Mouse (Mus musculus): ENCODE measurements at regions not wholly inside any gene's neighbourhood (a gene's known extent, or its start where the extent isn't known, plus 50 kb on each side); places are given as distances from the start of the nearest gene placed in this dataset.

GRCm38 (mm10) chr15:97461060-97461459, 214.0 kb upstream of the Amigo2 start:
- no peak for DNase-seq (ENCODE audit: low read depth, low spot score)

- DNase-seq (ENCODE audit: low read depth, low spot score), result no peak
Observed at GRCm38 (mm10) chr15:97460360-97460719, 213.3 kb upstream of the Amigo2 start.

- DNase-seq (ENCODE audit: low read depth, low spot score), result no peak
Observed at GRCm38 (mm10) chr15:97459606-97460359, 212.7 kb upstream of the Amigo2 start.

GRCm38 (mm10) chr15:97458748-97459221, 211.7 kb upstream of the Amigo2 start:
- no peak for DNase-seq (ENCODE audit: low read depth, low spot score)

GRCm38 (mm10) chr15:97458139-97458747, 211.2 kb upstream of the Amigo2 start:
- DNase-seq (ENCODE audit: low read depth, low spot score), result no peak

- DNase-seq (ENCODE audit: low read depth, low spot score), result no peak
Observed at GRCm38 (mm10) chr15:97457468-97457867, 210.4 kb upstream of the Amigo2 start.

GRCm38 (mm10) chr15:97456991-97457390, 209.9 kb upstream of the Amigo2 start:
- no peak for DNase-seq (ENCODE audit: low read depth, low spot score)

- DNase-seq (ENCODE audit: low read depth, low spot score), result peak; percentile 38
Observed at GRCm38 (mm10) chr15:97455672-97456071, 208.6 kb upstream of the Amigo2 start.

GRCm38 (mm10) chr15:97449724-97450123, 202.6 kb upstream of the Amigo2 start:
- DNase-seq (ENCODE audit: low read depth, low spot score), result no peak

GRCm38 (mm10) chr15:97449001-97449400, 201.9 kb upstream of the Amigo2 start:
- DNase-seq (ENCODE audit: low read depth, low spot score), result no peak

- DNase-seq (ENCODE audit: low read depth, low spot score), result no peak
Observed at GRCm38 (mm10) chr15:97448243-97448880, 201.3 kb upstream of the Amigo2 start.

GRCm38 (mm10) chr15:97446181-97446580, 199.1 kb upstream of the Amigo2 start:
- no peak for DNase-seq (ENCODE audit: low read depth, low spot score)

- no peak for DNase-seq (ENCODE audit: low read depth, low spot score)
Observed at GRCm38 (mm10) chr15:97438235-97438760, 191.2 kb upstream of the Amigo2 start.
